Mouse (Mus musculus): ENCODE results near the gene D10Wsu102e. TPM values are rescaled to one million over a fixed set of nuclear protein-coding genes. Genes with fewer than 3 reads are reported as not detected.
"Not testable (repeated sequence)": the region's sequence is repeated elsewhere in the genome, so short reads cannot be mapped to it uniquely, and the experiment has no call there.

D10Wsu102e gene
- total and polyA plus RNA-seq, 2 experiments, result 0.13 to 0.28 TPM

GRCm38 (mm10) chr10:83374045-83374656 is 14.1 kb downstream of the D10Wsu102e start:
- TF ChIP-seq POLR2A (IDR thresholded peaks at IDR 0.05; ENCODE audit: extremely low read depth, insufficient read depth, low read length) (no peak), CTCF (IDR thresholded peaks at IDR 0.05; ENCODE audit: low read depth, low read length) (no peak)
- H3K4me3 ChIP-seq (ENCODE audit: insufficient read depth, low read depth, low read length), result no peak overlapping the region
- no peaks in the 10 kb centered on the region for H3K27me3 ChIP-seq (ENCODE audit: control insufficient read depth, insufficient read depth, low read length)
- H3K36me3 ChIP-seq (ENCODE audit: control insufficient read depth, insufficient read depth, low read length), result peaks cover 10% of the 10 kb centered on the region; the same call in 1 of the 2 replicates
- no peak overlapping the region for H3K27ac ChIP-seq (replicated peaks; ENCODE audit: insufficient read depth, low read depth, low read length)
- 83% methylated on average over 3 of the region's 3 CpGs for WGBS
- no peaks in the 10 kb centered on the region for H3K79me2 ChIP-seq (ENCODE audit: control insufficient read depth, insufficient read depth, low read length)
- H3K9ac ChIP-seq (ENCODE audit: low read depth, low read length), result no peak overlapping the region
- H3K4me1 ChIP-seq (ENCODE audit: control insufficient read depth, insufficient read depth, low read length), result no peaks in the 10 kb centered on the region
- no peak for DNase-seq (ENCODE audit: extremely low read depth, low read depth, low spot score)

GRCm38 (mm10) chr10:83375458-83375857 is 15.4 kb downstream of the D10Wsu102e start:
- H3K4me3 ChIP-seq (ENCODE audit: insufficient read depth, low read depth, low read length); H3K79me2 ChIP-seq (ENCODE audit: control insufficient read depth, insufficient read depth, low read length); H3K36me3 ChIP-seq (ENCODE audit: control insufficient read depth, insufficient read depth, low read length); DNase-seq (ENCODE audit: extremely low read depth, low read depth, low spot score); H3K27me3 ChIP-seq (ENCODE audit: control insufficient read depth, insufficient read depth, low read length); H3K4me1 ChIP-seq (ENCODE audit: control insufficient read depth, insufficient read depth, low read length); H3K27ac ChIP-seq (replicated peaks; ENCODE audit: insufficient read depth, low read depth, low read length); H3K9ac ChIP-seq (ENCODE audit: low read depth, low read length): not testable (repeated sequence)
- WGBS, result 94% methylated on average over 5 of the region's 5 CpGs

- no peak for DNase-seq (ENCODE audit: extremely low read depth, low read depth, low spot score)
- Histone ChIP-seq H3K36me3 (ENCODE audit: control insufficient read depth, insufficient read depth, low read length) (peaks cover 3% of the 10 kb centered on the region; the same call in 1 of the 2 replicates), H3K27ac (replicated peaks; ENCODE audit: insufficient read depth, low read depth, low read length) (no peak overlapping the region), H3K79me2 (ENCODE audit: control insufficient read depth, insufficient read depth, low read length) (no peaks in the 10 kb centered on the region), H3K27me3 (ENCODE audit: control insufficient read depth, insufficient read depth, low read length) (no peaks in the 10 kb centered on the region), H3K4me3 (ENCODE audit: insufficient read depth, low read depth, low read length) (no peak overlapping the region), H3K4me1 (ENCODE audit: control insufficient read depth, insufficient read depth, low read length) (no peaks in the 10 kb centered on the region), H3K9ac (ENCODE audit: low read depth, low read length) (no peak overlapping the region)
- no peak for TF ChIP-seq POLR2A (IDR thresholded peaks at IDR 0.05; ENCODE audit: extremely low read depth, insufficient read depth, low read length)
- 80% methylated on average over 8 of the region's 8 CpGs for WGBS
Measured at GRCm38 (mm10) chr10:83376911-83377682, 17.1 kb downstream of the D10Wsu102e start.

- DNase-seq (ENCODE audit: extremely low read depth, low read depth, low spot score), result no peak
- H3K9ac ChIP-seq (ENCODE audit: low read depth, low read length), result no peak overlapping the region
- H3K4me1 ChIP-seq (ENCODE audit: control insufficient read depth, insufficient read depth, low read length), result no peaks in the 10 kb centered on the region
- no peak overlapping the region for H3K27ac ChIP-seq (replicated peaks; ENCODE audit: insufficient read depth, low read depth, low read length)
- TF ChIP-seq POLR2A (IDR thresholded peaks at IDR 0.05; ENCODE audit: extremely low read depth, insufficient read depth, low read length) (no peak), CTCF (IDR thresholded peaks at IDR 0.05; ENCODE audit: low read depth, low read length) (no peak)
- H3K79me2 ChIP-seq (ENCODE audit: control insufficient read depth, insufficient read depth, low read length), result no peaks in the 10 kb centered on the region
- no peaks in the 10 kb centered on the region for H3K27me3 ChIP-seq (ENCODE audit: control insufficient read depth, insufficient read depth, low read length)
- H3K36me3 ChIP-seq (ENCODE audit: control insufficient read depth, insufficient read depth, low read length), result peaks cover 1% of the 10 kb centered on the region; the same call in 1 of the 2 replicates
- 86% methylated on average over 9 of the region's 9 CpGs for WGBS
- no peak overlapping the region for H3K4me3 ChIP-seq (ENCODE audit: insufficient read depth, low read depth, low read length)
Measured at GRCm38 (mm10) chr10:83378083-83378833, 18.2 kb downstream of the D10Wsu102e start.

- H3K9ac ChIP-seq (ENCODE audit: low read depth, low read length), result no peak overlapping the region
- no peak for DNase-seq (ENCODE audit: extremely low read depth, low read depth, low spot score)
- H3K4me3 ChIP-seq (ENCODE audit: insufficient read depth, low read depth, low read length), result no peak overlapping the region
- H3K4me1 ChIP-seq (ENCODE audit: control insufficient read depth, insufficient read depth, low read length), result no peaks in the 10 kb centered on the region
- no peaks in the 10 kb centered on the region for H3K79me2 ChIP-seq (ENCODE audit: control insufficient read depth, insufficient read depth, low read length)
- 93% methylated on average over 2 of the region's 2 CpGs for WGBS
- no peaks in the 10 kb centered on the region for H3K27me3 ChIP-seq (ENCODE audit: control insufficient read depth, insufficient read depth, low read length)
- TF ChIP-seq CTCF (IDR thresholded peaks at IDR 0.05; ENCODE audit: low read depth, low read length), result no peak
- no peak for TF ChIP-seq POLR2A (IDR thresholded peaks at IDR 0.05; ENCODE audit: extremely low read depth, insufficient read depth, low read length)
- no peak overlapping the region for H3K27ac ChIP-seq (replicated peaks; ENCODE audit: insufficient read depth, low read depth, low read length)
- no peaks in the 10 kb centered on the region for H3K36me3 ChIP-seq (ENCODE audit: control insufficient read depth, insufficient read depth, low read length)
Measured at GRCm38 (mm10) chr10:83380501-83380900, 20.5 kb downstream of the D10Wsu102e start.

Measured in liver, adult 2 months (tissue).